In genomic region chr1:103762745-103763144, GRCm38 (mm10) we compare ENCODE assay signal across 14 mouse cellular contexts.
A peak's percentile ranks its signal among the peaks of the same experiment; 100 is the strongest.
DNase-seq lines count a peak whose midpoint lies in the region; ATAC-seq and TF ChIP-seq lines count a peak whose summit lies in the region.
"Had no signal": no experiment of that assay in that cellular context is flagged by ENCODE, and none has a peak within 500 bp of the region (broad histone marks: within the 10 kb centered on the region; RNA-seq: fewer than 3 reads in every experiment).

No protein-coding gene starts in this region.

- H3K27ac ChIP-seq in layer of hippocampus, adult 2 months, result no peak overlapping the region
- H3K27ac ChIP-seq: embryonic facial prominence, embryonic 13.5 days; heart, embryonic 10.5 days; liver, embryonic 13.5 days; macrophage had no signal

- DNase-seq in cerebellum, postnatal 14 days, result peak; percentile 6 to 14
- no peak for DNase-seq in cerebellum, adult 18-20 months
- no peak for DNase-seq in layer of hippocampus, adult 2 months (ENCODE audit: low spot score in 2 of 2)
- DNase-seq in layer of hippocampus, adult 8-10 months (ENCODE audit: low spot score in 2 of 2), result no peak
- peak; percentile 43 for DNase-seq in testis, postnatal 10 days (ENCODE audit: low spot score)
- no peak for DNase-seq in testis, postnatal 14 days (ENCODE audit: low spot score)
- no peak for DNase-seq in heart, postnatal 36 days
- DNase-seq: adrenal gland, adult 8-10 months; liver, embryonic 13.5 days; thymus, postnatal 4 days had no signal

- ATAC-seq in inflammation-experienced regulatory T-cells, adult 6 months, result no peak

- H3K4me3 ChIP-seq in layer of hippocampus, adult 2 months, result no peak overlapping the region
- H3K4me3 ChIP-seq: embryonic facial prominence, embryonic 13.5 days; heart, embryonic 10.5 days; liver, embryonic 13.5 days had no signal

- intact Hi-C loops in heart, postnatal 36 days (cut with DNase I), result no loop called here

- TF ChIP-seq CTCF in layer of hippocampus, adult 2 months (conservative IDR thresholded peaks at IDR 0.05), result peak; percentile 58

Comparison
In these comparisons a context has a peak if more than half of its experiments do, and no peak if none do; other contexts are left out.
1. DNase-seq: peak in cerebellum, postnatal 14 days (2 of 2) and testis, postnatal 10 days (single experiment); none in cerebellum, adult 18-20 months (0 of 2), layer of hippocampus, adult 2 months (0 of 2), layer of hippocampus, adult 8-10 months (0 of 2), testis, postnatal 14 days (single experiment) and heart, postnatal 36 days (0 of 2).